8 mouse cellular contexts compared by ENCODE assay signal in the genomic region with DNA sequence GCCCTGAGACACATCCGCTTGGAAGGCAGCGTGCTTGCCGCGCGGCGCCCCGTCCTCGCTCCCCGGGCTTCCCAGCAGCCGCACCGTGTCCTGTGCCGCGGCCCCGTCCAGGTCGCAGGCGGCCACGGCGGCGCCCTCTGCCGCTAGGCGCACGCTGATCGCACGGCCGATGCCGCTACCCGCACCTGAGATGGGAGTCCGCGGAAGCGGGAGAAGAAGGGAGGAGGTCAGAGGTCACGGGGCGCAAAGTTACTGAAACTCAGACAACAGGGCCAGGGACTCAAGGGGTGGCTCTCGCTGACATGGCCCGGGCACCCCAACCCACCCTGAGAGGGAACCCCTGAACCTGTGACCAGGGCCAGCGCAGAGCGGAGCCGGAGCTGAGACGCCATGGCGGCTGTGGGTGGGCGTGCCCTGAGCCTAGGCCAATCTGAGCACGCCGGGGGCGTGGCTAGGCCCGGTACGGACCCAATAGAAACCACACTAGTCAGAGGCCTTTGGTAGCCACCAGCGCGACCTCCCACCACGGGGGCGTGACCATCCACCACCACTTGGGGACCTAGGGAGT. TPM values are rescaled to one million over a fixed set of nuclear protein-coding genes. Genes with fewer than 3 reads are reported as not detected.
DNase-seq lines count a peak whose midpoint lies in the region; ATAC-seq and TF ChIP-seq lines count a peak whose summit lies in the region.

A gene (minus strand): TSS at position 405 of the 568 bp plus-strand sequence.

- peak within 1 kb of the TSS; percentile 65 for H3K27ac ChIP-seq in heart, embryonic 12.5 days (ENCODE audit: poor library complexity, severe bottlenecking)
- H3K27ac ChIP-seq in kidney, postnatal 0 days, result peak within 1 kb of the TSS; percentile 81
- H3K27ac ChIP-seq in liver, embryonic 12.5 days, result peak within 1 kb of the TSS; percentile 86
- H3K27ac ChIP-seq in stomach, embryonic 16.5 days (ENCODE audit: low read length), result peak within 1 kb of the TSS; percentile 66

- 0% methylated on average over 47 of the region's 49 CpGs for WGBS in heart, embryonic 12.5 days
- WGBS in kidney, postnatal 0 days, result under 1% methylated on average over 49 of the region's 49 CpGs
- under 1% methylated on average over 49 of the region's 49 CpGs for WGBS in liver, embryonic 12.5 days (ENCODE audit: insufficient replicate concordance)
- WGBS in stomach, embryonic 16.5 days, result under 1% methylated on average over 49 of the region's 49 CpGs

- peaks cover 26% of the 10 kb centered on the region for H3K36me3 ChIP-seq in heart, embryonic 12.5 days
- peaks cover 18% of the 10 kb centered on the region for H3K36me3 ChIP-seq in kidney, postnatal 0 days (ENCODE audit: insufficient read depth, low read length)
- H3K36me3 ChIP-seq in liver, embryonic 12.5 days, result peaks cover 30% of the 10 kb centered on the region
- H3K36me3 ChIP-seq in stomach, embryonic 16.5 days (ENCODE audit: control insufficient read depth, insufficient read depth, low read length), result peaks cover 16% of the 10 kb centered on the region

- H3K4me3 ChIP-seq in heart, embryonic 12.5 days, result peak within 1 kb of the TSS; percentile 66
- H3K4me3 ChIP-seq in kidney, postnatal 0 days (replicated peaks; ENCODE audit: low read depth, low read length), result peak within 1 kb of the TSS; percentile 66
- peak within 1 kb of the TSS; percentile 73 for H3K4me3 ChIP-seq in liver, embryonic 12.5 days
- H3K4me3 ChIP-seq in stomach, embryonic 16.5 days (replicated peaks; ENCODE audit: low read length), result peak within 1 kb of the TSS; percentile 75

- H3K9me3 ChIP-seq in heart, embryonic 12.5 days (replicated peaks), result no peaks in the 10 kb centered on the region
- no peaks in the 10 kb centered on the region for H3K9me3 ChIP-seq in kidney, postnatal 0 days (replicated peaks; ENCODE audit: low read length)
- no peaks in the 10 kb centered on the region for H3K9me3 ChIP-seq in liver, embryonic 12.5 days (replicated peaks)
- no peaks in the 10 kb centered on the region for H3K9me3 ChIP-seq in stomach, embryonic 16.5 days (replicated peaks; ENCODE audit: control insufficient read depth, low read length)

- H3K27me3 ChIP-seq in heart, embryonic 12.5 days (replicated peaks), result no peaks in the 10 kb centered on the region
- H3K27me3 ChIP-seq in kidney, postnatal 0 days (ENCODE audit: insufficient read depth, low read length), result no peaks in the 10 kb centered on the region
- H3K27me3 ChIP-seq in liver, embryonic 12.5 days (replicated peaks), result no peaks in the 10 kb centered on the region
- H3K27me3 ChIP-seq in stomach, embryonic 16.5 days (ENCODE audit: control insufficient read depth, insufficient read depth, low read length), result no peaks in the 10 kb centered on the region

- H3K4me1 ChIP-seq in heart, embryonic 12.5 days (replicated peaks), result peaks cover 63% of the 10 kb centered on the region
- H3K4me1 ChIP-seq in kidney, postnatal 0 days (replicated peaks; ENCODE audit: insufficient read depth, low read length), result peaks cover 35% of the 10 kb centered on the region
- H3K4me1 ChIP-seq in liver, embryonic 12.5 days, result peaks cover 76% of the 10 kb centered on the region
- H3K4me1 ChIP-seq in stomach, embryonic 16.5 days (ENCODE audit: control insufficient read depth, insufficient read depth, low read length), result peaks cover 52% of the 10 kb centered on the region

- peak within 1 kb of the TSS; percentile 71 for H3K9ac ChIP-seq in heart, embryonic 12.5 days
- peak within 1 kb of the TSS; percentile 70 for H3K9ac ChIP-seq in kidney, postnatal 0 days (ENCODE audit: low read depth, low read length)
- H3K9ac ChIP-seq in liver, embryonic 12.5 days, result peak within 1 kb of the TSS; percentile 85
- H3K9ac ChIP-seq in stomach, embryonic 16.5 days (ENCODE audit: low read length), result peak within 1 kb of the TSS; percentile 74

- peak; percentile 95 for DNase-seq in CD4-positive helper T cell, adult 2 months (ENCODE audit: low read depth, low spot score)
- peak; percentile 76 for DNase-seq in brain, embryonic 18.5 days (ENCODE audit: low read depth, low spot score)
- DNase-seq in kidney, postnatal 0 days (ENCODE audit: low spot score), result peak; percentile 96
- peak; percentile 95 for DNase-seq in neural tube, embryonic 10.5 days (ENCODE audit: extremely low spot score, low spot score)

- peak within 1 kb of the TSS; percentile 88 for H3K4me2 ChIP-seq in heart, embryonic 12.5 days
- peak within 1 kb of the TSS; percentile 97 for H3K4me2 ChIP-seq in kidney, postnatal 0 days (ENCODE audit: low read length)
- H3K4me2 ChIP-seq in liver, embryonic 12.5 days, result peak within 1 kb of the TSS; percentile 99
- peak within 1 kb of the TSS; percentile 85 for H3K4me2 ChIP-seq in stomach, embryonic 16.5 days (ENCODE audit: low read depth, low read length)

- peak; percentile 34 for TF ChIP-seq CTCF in kidney, postnatal 0 days (IDR thresholded peaks at IDR 0.05; ENCODE audit: low read depth)

- peak; percentile 72 for ATAC-seq in erythroid progenitor cell, adult 5-6 weeks (replicated peaks; ENCODE audit: low FRiP score, poor library complexity, severe bottlenecking)
- ATAC-seq in heart, embryonic 12.5 days (ENCODE audit: insufficient number of reproducible peaks, low FRiP score), result peak; percentile 81
- peak; percentile 64 for ATAC-seq in kidney, postnatal 0 days (replicated peaks; ENCODE audit: low FRiP score, low read depth)
- ATAC-seq in liver, embryonic 12.5 days, result peak; percentile 84
- peak; percentile 75 for ATAC-seq in stomach, embryonic 16.5 days (ENCODE audit: insufficient read depth, low FRiP score)

RNA-seq across cellular contexts. Expression of the gene that starts here (rescaled TPM):
- total RNA-seq in erythroid progenitor cell, adult 5-6 weeks (2015; ENCODE audit: low replicate concordance), result 40.4 and 50.3 TPM in 2 replicates
- total RNA-seq in erythroid progenitor cell, adult 5-6 weeks (2017; ENCODE audit: low replicate concordance), result 10.8 and 14.9 TPM in 2 replicates
- 46.7 and 48.0 TPM in 2 replicates for polyA plus RNA-seq in heart, embryonic 12.5 days (2016; fragmentation: Nextera tagmentation; extraction: Ambion mirVana)
- polyA plus RNA-seq in kidney, postnatal 0 days (2015; fragmentation: Nextera tagmentation; extraction: Ambion mirVana), result 64.9 and 65.7 TPM in 2 replicates
- polyA plus RNA-seq in liver, embryonic 12.5 days (2016; fragmentation: Nextera tagmentation; extraction: Ambion mirVana), result 33.2 and 36.1 TPM in 2 replicates
- polyA plus RNA-seq in stomach, embryonic 16.5 days (2015; fragmentation: Nextera tagmentation; extraction: Ambion mirVana), result 38.9 and 41.3 TPM in 2 replicates

Comparison
In these comparisons a context has a peak if more than half of its experiments do, and no peak if none do; other contexts are left out.
1. Peak in every context shown above with its lines: DNase-seq, ATAC-seq, H3K4me3 ChIP-seq and H3K27ac ChIP-seq.